Mouse (Mus musculus): Measurements from ENCODE around the gene Sez6l2. TPM values are rescaled to one million over a fixed set of nuclear protein-coding genes. Genes with fewer than 3 reads are reported as not detected.
A peak's percentile ranks its signal among the peaks of the same experiment; 100 is the strongest.

Sez6l2 gene
- total and polyA plus RNA-seq, 3 experiments = 0.22 to 8.0 (median 0.34) TPM

- Histone ChIP-seq H3K4me1 (ENCODE audit: insufficient read depth, low read depth, low read length) (peaks cover 87% of the 10 kb centered on the region), H3K4me3 (ENCODE audit: low read depth, low read length) (no peak overlapping the region), H3K9me3 (replicated peaks) (no peaks in the 10 kb centered on the region), H3K27me3 (ENCODE audit: insufficient read depth, low read length) (no peaks in the 10 kb centered on the region), H3K36me3 (replicated peaks) (peaks cover 69% of the 10 kb centered on the region)
- ATAC-seq (ENCODE audit: extremely low read depth, insufficient number of reproducible peaks, low FRiP score, poor library complexity, severe bottlenecking) = no peak
- DNase-seq (ENCODE audit: low spot score) = no peak
- TF ChIP-seq GATA1 (IDR thresholded peaks at IDR 0.05; ENCODE audit: borderline replicate concordance, low read length) (no peak), GATA2 (IDR thresholded peaks at IDR 0.05; ENCODE audit: borderline replicate concordance, low read depth, low read length) (no peak), POLR2AphosphoS5 (IDR thresholded peaks at IDR 0.05; ENCODE audit: insufficient replicate concordance, low read depth, low read length) (no peak), CTCF (IDR thresholded peaks at IDR 0.05; ENCODE audit: low read depth, low read length) (no peak), TAL1 (conservative IDR thresholded peaks at IDR 0.05; ENCODE audit: low read depth, low read length) (no peak)
Observed at GRCm38 (mm10) chr7:127012374-127012773, 62.0 kb downstream of the Sez6l2 start.

- Histone ChIP-seq H3K27me3 (ENCODE audit: insufficient read depth, low read length) (no peaks in the 10 kb centered on the region), H3K4me3 (ENCODE audit: low read depth, low read length) (no peak overlapping the region), H3K9me3 (replicated peaks) (no peaks in the 10 kb centered on the region), H3K36me3 (replicated peaks) (peaks cover 67% of the 10 kb centered on the region), H3K4me1 (ENCODE audit: insufficient read depth, low read depth, low read length) (peaks cover 86% of the 10 kb centered on the region)
- no peak for TF ChIP-seq POLR2AphosphoS5 (IDR thresholded peaks at IDR 0.05; ENCODE audit: insufficient replicate concordance, low read depth, low read length)
- TF ChIP-seq TAL1 (conservative IDR thresholded peaks at IDR 0.05; ENCODE audit: low read depth, low read length) = no peak
- no peak for TF ChIP-seq GATA2 (IDR thresholded peaks at IDR 0.05; ENCODE audit: borderline replicate concordance, low read depth, low read length)
- DNase-seq (ENCODE audit: low spot score) (no peak), ATAC-seq (ENCODE audit: extremely low read depth, insufficient number of reproducible peaks, low FRiP score, poor library complexity, severe bottlenecking) (no peak)
Observed at GRCm38 (mm10) chr7:127012845-127013244, 62.5 kb downstream of the Sez6l2 start.

- H3K4me3 ChIP-seq (ENCODE audit: low read depth, low read length) = no peak overlapping the region; the same call in 1 of the 2 replicates
- H3K27me3 ChIP-seq (ENCODE audit: insufficient read depth, low read length) = no peaks in the 10 kb centered on the region
- no peak for DNase-seq (ENCODE audit: low spot score)
- no peak for ATAC-seq (ENCODE audit: extremely low read depth, insufficient number of reproducible peaks, low FRiP score, poor library complexity, severe bottlenecking)
- TF ChIP-seq GATA2 (IDR thresholded peaks at IDR 0.05; ENCODE audit: borderline replicate concordance, low read depth, low read length) = no peak
- TF ChIP-seq TAL1 (conservative IDR thresholded peaks at IDR 0.05; ENCODE audit: low read depth, low read length) = no peak
- no peak for TF ChIP-seq POLR2AphosphoS5 (IDR thresholded peaks at IDR 0.05; ENCODE audit: insufficient replicate concordance, low read depth, low read length)
- TF ChIP-seq CTCF (IDR thresholded peaks at IDR 0.05; ENCODE audit: low read depth, low read length) = no peak
- TF ChIP-seq GATA1 (IDR thresholded peaks at IDR 0.05; ENCODE audit: borderline replicate concordance, low read length) = no peak
- H3K36me3 ChIP-seq (replicated peaks) = peaks cover 71% of the 10 kb centered on the region
- peaks cover 86% of the 10 kb centered on the region for H3K4me1 ChIP-seq (ENCODE audit: insufficient read depth, low read depth, low read length)
- no peaks in the 10 kb centered on the region for H3K9me3 ChIP-seq (replicated peaks)
Observed at GRCm38 (mm10) chr7:127013385-127013784, 63.0 kb downstream of the Sez6l2 start.

- Histone ChIP-seq H3K36me3 (replicated peaks) (peaks cover 75% of the 10 kb centered on the region), H3K4me3 (ENCODE audit: low read depth, low read length) (peak within 1 kb of the TSS; percentile 73), H3K4me1 (ENCODE audit: insufficient read depth, low read depth, low read length) (peaks cover 86% of the 10 kb centered on the region), H3K27me3 (ENCODE audit: insufficient read depth, low read length) (no peaks in the 10 kb centered on the region), H3K9me3 (replicated peaks) (no peaks in the 10 kb centered on the region)
- DNase-seq (ENCODE audit: low spot score) = no peak
- ATAC-seq (ENCODE audit: extremely low read depth, insufficient number of reproducible peaks, low FRiP score, poor library complexity, severe bottlenecking) = no peak
- TF ChIP-seq GATA1 (IDR thresholded peaks at IDR 0.05; ENCODE audit: borderline replicate concordance, low read length) = no peak
- no peak for TF ChIP-seq GATA2 (IDR thresholded peaks at IDR 0.05; ENCODE audit: borderline replicate concordance, low read depth, low read length)
- TF ChIP-seq CTCF (IDR thresholded peaks at IDR 0.05; ENCODE audit: low read depth, low read length) = no peak
- no peak for TF ChIP-seq TAL1 (conservative IDR thresholded peaks at IDR 0.05; ENCODE audit: low read depth, low read length)
- no peak for TF ChIP-seq POLR2AphosphoS5 (IDR thresholded peaks at IDR 0.05; ENCODE audit: insufficient replicate concordance, low read depth, low read length)
Observed at GRCm38 (mm10) chr7:127014320-127014719, 64.0 kb downstream of the Sez6l2 start, which contains the start of gene Mvp. Gene Mvp, minus strand, starts transcription at chr7:127014621.

GRCm38 (mm10) chr7:127014993-127015392, 64.6 kb downstream of the Sez6l2 start:
- no peak for DNase-seq (ENCODE audit: low spot score)
- H3K36me3 ChIP-seq (replicated peaks) = peaks cover 77% of the 10 kb centered on the region
- peak overlapping the region; percentile 53; the same call in 1 of the 2 replicates for H3K4me3 ChIP-seq (ENCODE audit: low read depth, low read length)
- H3K27me3 ChIP-seq (ENCODE audit: insufficient read depth, low read length) = no peaks in the 10 kb centered on the region
- H3K9me3 ChIP-seq (replicated peaks) = no peaks in the 10 kb centered on the region
- no peak for ATAC-seq (ENCODE audit: extremely low read depth, insufficient number of reproducible peaks, low FRiP score, poor library complexity, severe bottlenecking)
- H3K4me1 ChIP-seq (ENCODE audit: insufficient read depth, low read depth, low read length) = peaks cover 86% of the 10 kb centered on the region
- TF ChIP-seq GATA1 (IDR thresholded peaks at IDR 0.05; ENCODE audit: borderline replicate concordance, low read length) (no peak), CTCF (IDR thresholded peaks at IDR 0.05; ENCODE audit: low read depth, low read length) (no peak), TAL1 (conservative IDR thresholded peaks at IDR 0.05; ENCODE audit: low read depth, low read length) (no peak), GATA2 (IDR thresholded peaks at IDR 0.05; ENCODE audit: borderline replicate concordance, low read depth, low read length) (no peak), POLR2AphosphoS5 (IDR thresholded peaks at IDR 0.05; ENCODE audit: insufficient replicate concordance, low read depth, low read length) (no peak)

GRCm38 (mm10) chr7:127016081-127016480, 65.7 kb downstream of the Sez6l2 start:
- H3K4me1 ChIP-seq (ENCODE audit: insufficient read depth, low read depth, low read length) = peaks cover 91% of the 10 kb centered on the region
- peak; percentile 30 for ATAC-seq (ENCODE audit: extremely low read depth, insufficient number of reproducible peaks, low FRiP score, poor library complexity, severe bottlenecking)
- peak; percentile 65 for DNase-seq (ENCODE audit: low spot score)

GRCm38 (mm10) chr7:127016481-127016485, 65.9 kb downstream of the Sez6l2 start, which contains the start of gene Pagr1b:
Gene Pagr1b, minus strand, starts transcription at chr7:127016484.
- Histone ChIP-seq H3K4me3 (ENCODE audit: low read depth, low read length) (peak within 1 kb of the TSS; percentile 78), H3K4me1 (ENCODE audit: insufficient read depth, low read depth, low read length) (peaks cover 91% of the 10 kb centered on the region), H3K36me3 (replicated peaks) (peaks cover 75% of the 10 kb centered on the region), H3K9me3 (replicated peaks) (no peaks in the 10 kb centered on the region), H3K27me3 (ENCODE audit: insufficient read depth, low read length) (no peaks in the 10 kb centered on the region)
- no peak for TF ChIP-seq CTCF (IDR thresholded peaks at IDR 0.05; ENCODE audit: low read depth, low read length)
- TF ChIP-seq POLR2AphosphoS5 (IDR thresholded peaks at IDR 0.05; ENCODE audit: insufficient replicate concordance, low read depth, low read length) = no peak
- no peak for TF ChIP-seq GATA2 (IDR thresholded peaks at IDR 0.05; ENCODE audit: borderline replicate concordance, low read depth, low read length)
- TF ChIP-seq GATA1 (IDR thresholded peaks at IDR 0.05; ENCODE audit: borderline replicate concordance, low read length) = no peak
- no peak for TF ChIP-seq TAL1 (conservative IDR thresholded peaks at IDR 0.05; ENCODE audit: low read depth, low read length)
- DNase-seq (ENCODE audit: low spot score) (no peak), ATAC-seq (ENCODE audit: extremely low read depth, insufficient number of reproducible peaks, low FRiP score, poor library complexity, severe bottlenecking) (no peak)

More at GRCm38 (mm10) chr7:127016081-127016480, 65.7 kb downstream of the Sez6l2 start:
- Histone ChIP-seq H3K27me3 (ENCODE audit: insufficient read depth, low read length) (no peaks in the 10 kb centered on the region), H3K9me3 (replicated peaks) (no peaks in the 10 kb centered on the region), H3K4me3 (ENCODE audit: low read depth, low read length) (peak overlapping the region; percentile 78), H3K36me3 (replicated peaks) (peaks cover 76% of the 10 kb centered on the region)
- TF ChIP-seq GATA1 (IDR thresholded peaks at IDR 0.05; ENCODE audit: borderline replicate concordance, low read length) (no peak), POLR2AphosphoS5 (IDR thresholded peaks at IDR 0.05; ENCODE audit: insufficient replicate concordance, low read depth, low read length) (no peak), CTCF (IDR thresholded peaks at IDR 0.05; ENCODE audit: low read depth, low read length) (no peak), TAL1 (conservative IDR thresholded peaks at IDR 0.05; ENCODE audit: low read depth, low read length) (no peak), GATA2 (IDR thresholded peaks at IDR 0.05; ENCODE audit: borderline replicate concordance, low read depth, low read length) (no peak)

All from G1E (cell line).